Mouse (Mus musculus): ENCODE measurements around the gene Dip2b.

- TF ChIP-seq CTCF (IDR thresholded peaks at IDR 0.05; ENCODE audit: low read depth), result no peak
- TF ChIP-seq EP300 (IDR thresholded peaks at IDR 0.05; ENCODE audit: low read depth), result no peak
Observed at GRCm38 (mm10) chr15:100156095-100156707, 117.7 kb downstream of the Dip2b start.
